Mouse (Mus musculus) intestine, embryonic 14.5 days (tissue): ENCODE data around the gene Olfr1329. TPM values are rescaled to one million over a fixed set of nuclear protein-coding genes. Genes with fewer than 3 reads are reported as not detected.
"Not testable (repeated sequence)": the region's sequence is repeated elsewhere in the genome, so short reads cannot be mapped to it uniquely, and the experiment has no call there.

Source experiments
- ATAC-seq: fragments of 200-750 bp; cut with Nextera tagmentation; replicated peaks from 2 replicates; pipeline ENCODE4 v1.8.0; 2017; ENCODE audit warnings: low read depth, moderate number of reproducible peaks, moderate TSS enrichment, moderate library complexity; ENCODE audit not compliant: low FRiP score, low TSS enrichment
- DNase-seq: peaks from one replicate; pipeline ENCODE4 v3.0.0-alpha.2; 2018; ENCODE audit warnings: low spot score
- H3K27ac ChIP-seq: fragments of 300-500 bp; sonication (generic); 2 replicates; pipeline ENCODE4 v1.5.1; 2014; ENCODE audit warnings: low read depth, mild to moderate bottlenecking, control low read depth
- H3K27me3 ChIP-seq: fragments of 300-500 bp; sonication (generic); replicated peaks from 2 replicates; pipeline ENCODE4 v1.6.1; 2014; ENCODE audit warnings: low read length, control low read depth; ENCODE audit not compliant: control insufficient read depth, insufficient read depth
- H3K36me3 ChIP-seq: fragments of 300-500 bp; sonication (generic); 2 replicates; pipeline ENCODE4 v1.6.1; 2014; ENCODE audit warnings: low read length, control low read depth; ENCODE audit not compliant: control insufficient read depth, insufficient read depth
- H3K4me1 ChIP-seq: fragments of 300-500 bp; sonication (generic); replicated peaks from 2 replicates; pipeline ENCODE4 v1.6.1; 2014; ENCODE audit warnings: low read length, control low read depth, mixed read lengths; ENCODE audit not compliant: control insufficient read depth, insufficient read depth
- H3K4me2 ChIP-seq: fragments of 300-500 bp; sonication (generic); 2 replicates; pipeline ENCODE4 v1.6.1; 2014; ENCODE audit warnings: low read length
- H3K4me3 ChIP-seq: fragments of 300-500 bp; sonication (generic); 2 replicates; pipeline ENCODE4 v1.5.1; 2014; ENCODE audit warnings: low read depth, low read length, control low read depth, mixed read lengths
- H3K9ac ChIP-seq: fragments of 300-500 bp; sonication (generic); 2 replicates; pipeline ENCODE4 v1.6.1; 2014; ENCODE audit warnings: mild to moderate bottlenecking, low read length
- H3K9me3 ChIP-seq: fragments of 300-500 bp; sonication (generic); 2 replicates; pipeline ENCODE4 v1.6.1; 2016; ENCODE audit warnings: low read length, control low read depth; ENCODE audit not compliant: control insufficient read depth
- WGBS: fragments of 180-500 bp; shearing (Covaris S2); extraction: QIAGEN DNeasy Blood & Tissue Kit; methylation state at CpG from one replicate; pipeline ENCODE4 v1.1.7; 2014; 5-methylcytosine and 5-hydroxymethylcytosine counted together
- polyA plus RNA-seq: library from polyadenylated mRNA; unstranded; fragments of >200 nt; fragmentation: Nextera tagmentation; extraction: Ambion mirVana; gene quantifications from 2 replicates; pipeline ENCODE4 v1.2.1, GENCODE M21; 2014

Olfr1329 gene
- polyA plus RNA-seq, result not detected in 2 replicates

GRCm38 (mm10) chr4:118917365-118917764 lies at the start of gene Olfr1329:
Gene Olfr1329 (minus strand): TSS chr4:118917465.
- not testable (repeated sequence) for ATAC-seq, H3K9ac ChIP-seq, H3K27ac ChIP-seq, H3K9me3 ChIP-seq, H3K36me3 ChIP-seq, DNase-seq, H3K4me1 ChIP-seq, H3K4me3 ChIP-seq, H3K27me3 ChIP-seq, H3K4me2 ChIP-seq
- WGBS, result 50% methylated on average over 2 of the region's 2 CpGs

GRCm38 (mm10) chr4:118961141-118961628 lies 43.9 kb upstream of the Olfr1329 start, which contains the start of gene Lao1:
Gene Lao1 (plus strand): TSS chr4:118961578.
- Histone ChIP-seq H3K27me3 (no peaks in the 10 kb centered on the region), H3K4me3 (no peak within 1 kb of the TSS), H3K4me2 (no peak within 1 kb of the TSS), H3K36me3 (no peaks in the 10 kb centered on the region), H3K9ac (no peak within 1 kb of the TSS), H3K27ac (no peak within 1 kb of the TSS), H3K9me3 (no peaks in the 10 kb centered on the region), H3K4me1 (no peaks in the 10 kb centered on the region)
- 74% methylated on average over 2 of the region's 2 CpGs for WGBS
- ATAC-seq (no peak), DNase-seq (no peak)

GRCm38 (mm10) chr4:118958812-118959211 lies 41.5 kb upstream of the Olfr1329 start:
- Histone ChIP-seq H3K9me3 (no peaks in the 10 kb centered on the region), H3K36me3 (no peaks in the 10 kb centered on the region), H3K4me3 (no peak overlapping the region), H3K4me1 (no peaks in the 10 kb centered on the region), H3K27me3 (no peaks in the 10 kb centered on the region), H3K27ac (no peak overlapping the region), H3K4me2 (no peak overlapping the region), H3K9ac (no peak overlapping the region)
- ATAC-seq, result no peak
- 80% methylated on average over 7 of the region's 7 CpGs for WGBS
- DNase-seq, result no peak

GRCm38 (mm10) chr4:118938512-118938911 lies 21.2 kb upstream of the Olfr1329 start, which contains the start of gene Olfr1328:
Gene Olfr1328 (minus strand): TSS chr4:118938612.
- no peaks in the 10 kb centered on the region for H3K9me3 ChIP-seq
- no peak within 1 kb of the TSS for H3K4me3 ChIP-seq
- DNase-seq (no peak), ATAC-seq (no peak)
- H3K27ac ChIP-seq, result no peak within 1 kb of the TSS
- 69% methylated on average over 2 of the region's 2 CpGs for WGBS
- no peak within 1 kb of the TSS for H3K4me2 ChIP-seq
- H3K4me1 ChIP-seq, result no peaks in the 10 kb centered on the region
- no peaks in the 10 kb centered on the region for H3K36me3 ChIP-seq
- no peak within 1 kb of the TSS for H3K9ac ChIP-seq
- H3K27me3 ChIP-seq, result no peaks in the 10 kb centered on the region

- not testable (repeated sequence) for DNase-seq, H3K4me3 ChIP-seq, H3K27me3 ChIP-seq, H3K9me3 ChIP-seq, H3K27ac ChIP-seq, H3K36me3 ChIP-seq, ATAC-seq, H3K4me2 ChIP-seq, H3K4me1 ChIP-seq, H3K9ac ChIP-seq
- 87% methylated on average over 3 of the region's 3 CpGs for WGBS
Measured at GRCm38 (mm10) chr4:118931326-118931725, 14.1 kb upstream of the Olfr1329 start.

- H3K4me3 ChIP-seq, result no peak overlapping the region
- H3K36me3 ChIP-seq, result no peaks in the 10 kb centered on the region
- no peak overlapping the region for H3K4me2 ChIP-seq
- no peak overlapping the region for H3K9ac ChIP-seq
- no peaks in the 10 kb centered on the region for H3K27me3 ChIP-seq
- no peaks in the 10 kb centered on the region for H3K4me1 ChIP-seq
- no peaks in the 10 kb centered on the region for H3K9me3 ChIP-seq
- no peak for ATAC-seq
- WGBS, result 66% methylated on average over 2 of the region's 2 CpGs
- no peak for DNase-seq
- H3K27ac ChIP-seq, result no peak overlapping the region
Measured at GRCm38 (mm10) chr4:118901981-118902380, 15.3 kb downstream of the Olfr1329 start.

GRCm38 (mm10) chr4:118888297-118888696 lies 29.0 kb downstream of the Olfr1329 start, which contains the start of gene Olfr1330:
Gene Olfr1330 (plus strand): TSS chr4:118888597.
- H3K4me3 ChIP-seq, result no peak within 1 kb of the TSS
- H3K4me1 ChIP-seq, result no peaks in the 10 kb centered on the region
- H3K27me3 ChIP-seq, result no peaks in the 10 kb centered on the region
- ATAC-seq (no peak), DNase-seq (no peak)
- H3K4me2 ChIP-seq, result no peak within 1 kb of the TSS
- H3K36me3 ChIP-seq, result no peaks in the 10 kb centered on the region
- no peak within 1 kb of the TSS for H3K27ac ChIP-seq
- no peak within 1 kb of the TSS for H3K9ac ChIP-seq
- H3K9me3 ChIP-seq, result no peaks in the 10 kb centered on the region
- 71% methylated on average over 1 of the region's 1 CpGs for WGBS

GRCm38 (mm10) chr4:118867566-118867965 lies 49.7 kb downstream of the Olfr1329 start:
- Histone ChIP-seq H3K4me3 (no peak overlapping the region), H3K4me2 (no peak overlapping the region), H3K9ac (no peak overlapping the region), H3K4me1 (no peaks in the 10 kb centered on the region), H3K27me3 (no peaks in the 10 kb centered on the region), H3K27ac (no peak overlapping the region), H3K36me3 (no peaks in the 10 kb centered on the region), H3K9me3 (no peaks in the 10 kb centered on the region)
- ATAC-seq (no peak), DNase-seq (no peak)
